Mouse (Mus musculus) midbrain, embryonic 11.5 days (tissue): ENCODE data around the gene Adam26b. TPM values are rescaled to one million over a fixed set of nuclear protein-coding genes. Genes with fewer than 3 reads are reported as not detected.
"Not testable (repeated sequence)": the region's sequence is repeated elsewhere in the genome, so short reads cannot be mapped to it uniquely, and the experiment has no call there.

Experiments used
- ATAC-seq: fragments of 200-750 bp; cut with Nextera tagmentation; 2 replicates; pipeline ENCODE4 v1.8.0; 2017; ENCODE audit warnings: moderate TSS enrichment, moderate library complexity; ENCODE audit not compliant: low FRiP score
- DNase-seq: peaks from one replicate; pipeline ENCODE4 v3.0.0; 2015; ENCODE audit warnings: low spot score; ENCODE audit errors: missing footprints
- H3K27ac ChIP-seq: fragments of 300-500 bp; sonication (generic); 2 replicates; pipeline ENCODE4 v1.5.1; 2014; ENCODE audit warnings: low read depth, low read length
- H3K27me3 ChIP-seq: fragments of 300-500 bp; sonication (generic); 2 replicates; pipeline ENCODE4 v1.6.1; 2014; ENCODE audit warnings: mild to moderate bottlenecking, low read length, moderate library complexity, mixed read lengths; ENCODE audit not compliant: control insufficient read depth, insufficient read depth
- H3K36me3 ChIP-seq: fragments of 300-500 bp; sonication (generic); 2 replicates; pipeline ENCODE4 v1.6.1; 2014; ENCODE audit warnings: mild to moderate bottlenecking, low read length, moderate library complexity, mixed read lengths; ENCODE audit not compliant: control insufficient read depth, insufficient read depth
- H3K4me1 ChIP-seq: fragments of 300-500 bp; sonication (generic); 2 replicates; pipeline ENCODE4 v1.6.1; 2014; ENCODE audit warnings: low read length; ENCODE audit not compliant: control insufficient read depth, insufficient read depth
- H3K4me2 ChIP-seq: fragments of 300-500 bp; sonication (generic); 2 replicates; pipeline ENCODE4 v1.6.1; 2014; ENCODE audit warnings: mild to moderate bottlenecking, moderate library complexity
- H3K4me3 ChIP-seq: fragments of 300-500 bp; sonication (generic); 2 replicates; pipeline ENCODE4 v1.5.1; 2014; ENCODE audit warnings: low read depth, low read length
- H3K9ac ChIP-seq: fragments of 300-500 bp; sonication (generic); 2 replicates; pipeline ENCODE4 v1.6.1; 2014; ENCODE audit warnings: low read length
- H3K9me3 ChIP-seq: fragments of 300-500 bp; sonication (generic); 2 replicates; pipeline ENCODE4 v1.6.1; 2016; ENCODE audit warnings: low read length; ENCODE audit not compliant: control insufficient read depth
- WGBS: fragments of 180-500 bp; shearing (Covaris S2); extraction: QIAGEN DNeasy Blood & Tissue Kit; methylation state at CpG from one replicate; pipeline ENCODE4 v1.1.7; 2014; 5-methylcytosine and 5-hydroxymethylcytosine counted together
- polyA plus RNA-seq: library from polyadenylated mRNA; unstranded; fragments of >200 nt; fragmentation: Nextera tagmentation; extraction: Ambion mirVana; gene quantifications from 2 replicates; pipeline ENCODE4 v1.2.1, GENCODE M21; 2014

Adam26b gene
- not detected in 2 replicates for polyA plus RNA-seq

GRCm38 (mm10) chr8:43528006-43528405 lies at the start of gene Adam26b:
Gene Adam26b (minus strand): TSS chr8:43528106.
- not testable (repeated sequence) for DNase-seq, H3K4me1 ChIP-seq, H3K4me3 ChIP-seq, ATAC-seq, H3K27me3 ChIP-seq, H3K27ac ChIP-seq, H3K9me3 ChIP-seq, H3K9ac ChIP-seq, H3K4me2 ChIP-seq, H3K36me3 ChIP-seq

- not testable (repeated sequence) for DNase-seq, H3K9ac ChIP-seq, H3K9me3 ChIP-seq, ATAC-seq, H3K4me2 ChIP-seq, H3K4me1 ChIP-seq, H3K27me3 ChIP-seq, H3K36me3 ChIP-seq, H3K4me3 ChIP-seq, H3K27ac ChIP-seq
- WGBS, result 88% methylated on average over 2 of the region's 2 CpGs
These were observed 48.7 kb upstream of the Adam26b start, which contains the start of gene Adam26a for GRCm38 (mm10) chr8:43576607-43577006. Gene Adam26a (minus strand): TSS chr8:43576707.

Other genes with a start within 250 kb of the Adam26b start
- gene Zfp42, start 221.1 kb downstream of the Adam26b start, polyA plus RNA-seq, result 0.10 and 0.12 TPM in 2 replicates
- gene Adam26a, start 48.6 kb upstream of the Adam26b start, polyA plus RNA-seq, result not detected in 2 replicates
- gene Gm5346, start 99.2 kb upstream of the Adam26b start, polyA plus RNA-seq, result not detected in 2 replicates
- gene Adam34, start 181.9 kb upstream of the Adam26b start, polyA plus RNA-seq, result not detected in 2 replicates